In genomic region chr11:5059230-5059629, GRCm38 (mm10) we compare ENCODE assay signal across 10 mouse cellular contexts. TPM values are rescaled to one million over a fixed set of nuclear protein-coding genes. Genes with fewer than 3 reads are reported as not detected.
DNase-seq lines count a peak whose midpoint lies in the region; ATAC-seq and TF ChIP-seq lines count a peak whose summit lies in the region.
"Had no signal": no experiment of that assay in that cellular context is flagged by ENCODE, and none has a peak within 500 bp of the region (broad histone marks: within the 10 kb centered on the region; RNA-seq: fewer than 3 reads in every experiment).

No protein-coding gene starts in this region.

- WGBS in intestine, postnatal 0 days = 44% methylated on average over 14 of the region's 14 CpGs
- WGBS in intestine, embryonic 16.5 days = 28% methylated on average over 14 of the region's 14 CpGs
- 31% methylated on average over 14 of the region's 14 CpGs for WGBS in midbrain, embryonic 10.5 days
- WGBS in midbrain, embryonic 16.5 days = 27% methylated on average over 14 of the region's 14 CpGs
- 17% methylated on average over 14 of the region's 14 CpGs for WGBS in embryonic facial prominence, embryonic 14.5 days
- WGBS in small intestine, adult 2 months = 53% methylated on average over 14 of the region's 14 CpGs

- peak; percentile 26 for DNase-seq in midbrain, embryonic 10.5 days (ENCODE audit: low spot score)
- DNase-seq in embryonic facial prominence, embryonic 14.5 days (ENCODE audit: low spot score) = no peak
- no peak for DNase-seq in cerebellum, postnatal 4 days (ENCODE audit: low spot score in 2 of 2)

- H3K4me2 ChIP-seq in intestine, postnatal 0 days (replicated peaks; ENCODE audit: low read depth) = 0 out of 2 replicates have a peak overlapping the region, but pooled peaks have one; percentile 17
- H3K4me2 ChIP-seq in intestine, embryonic 16.5 days (ENCODE audit: low read depth, low read length) = no peak overlapping the region
- H3K4me2 ChIP-seq in midbrain, embryonic 16.5 days (ENCODE audit: low read length) = no peak overlapping the region
- no peak overlapping the region for H3K4me2 ChIP-seq in embryonic facial prominence, embryonic 14.5 days (ENCODE audit: low read depth, low read length)
- H3K4me2 ChIP-seq: hindbrain, embryonic 15.5 days; midbrain, embryonic 13.5 days had no signal

- peaks cover 4% of the 10 kb centered on the region; the same call in 1 of the 2 replicates for H3K36me3 ChIP-seq in intestine, postnatal 0 days (ENCODE audit: control insufficient read depth, insufficient read depth)
- H3K36me3 ChIP-seq in intestine, embryonic 16.5 days (ENCODE audit: control insufficient read depth, insufficient read depth, low read length) = no peaks in the 10 kb centered on the region
- H3K36me3 ChIP-seq in midbrain, embryonic 10.5 days = peaks cover 5% of the 10 kb centered on the region; the same call in 1 of the 2 replicates
- no peaks in the 10 kb centered on the region for H3K36me3 ChIP-seq in midbrain, embryonic 16.5 days (ENCODE audit: control insufficient read depth, insufficient read depth, low read length)
- peaks cover 10% of the 10 kb centered on the region; the same call in 1 of the 2 replicates for H3K36me3 ChIP-seq in embryonic facial prominence, embryonic 14.5 days (ENCODE audit: control insufficient read depth, insufficient read depth, low read length)
- peaks cover 6% of the 10 kb centered on the region; the same call in 1 of the 2 replicates for H3K36me3 ChIP-seq in small intestine, adult 2 months (ENCODE audit: control insufficient read depth, insufficient read depth, low read length)
- H3K36me3 ChIP-seq: hindbrain, embryonic 15.5 days; midbrain, embryonic 13.5 days had no signal

- H3K4me3 ChIP-seq in intestine, postnatal 0 days (ENCODE audit: low read depth, low read length) = no peak overlapping the region
- H3K4me3 ChIP-seq in intestine, embryonic 16.5 days (ENCODE audit: low read length) = no peak overlapping the region
- peak overlapping the region; percentile 62; the same call in 1 of the 2 replicates for H3K4me3 ChIP-seq in midbrain, embryonic 10.5 days
- H3K4me3 ChIP-seq in midbrain, embryonic 16.5 days (ENCODE audit: low read depth, low read length) = no peak overlapping the region
- peak overlapping the region; percentile 9; the same call in 1 of the 2 replicates for H3K4me3 ChIP-seq in embryonic facial prominence, embryonic 14.5 days (ENCODE audit: low read depth, low read length)
- no peak overlapping the region for H3K4me3 ChIP-seq in small intestine, adult 2 months (ENCODE audit: low read depth, low read length)
- H3K4me3 ChIP-seq: hindbrain, embryonic 15.5 days; midbrain, embryonic 13.5 days had no signal

- no peak overlapping the region for H3K9ac ChIP-seq in intestine, postnatal 0 days (ENCODE audit: low read depth, low read length)
- no peak overlapping the region for H3K9ac ChIP-seq in intestine, embryonic 16.5 days (ENCODE audit: low read depth, low read length)
- no peak overlapping the region for H3K9ac ChIP-seq in midbrain, embryonic 16.5 days (ENCODE audit: low read depth, low read length)
- H3K9ac ChIP-seq in embryonic facial prominence, embryonic 14.5 days (ENCODE audit: low read depth, low read length) = no peak overlapping the region
- H3K9ac ChIP-seq: hindbrain, embryonic 15.5 days; liver, embryonic 14.5 days; midbrain, embryonic 13.5 days had no signal

- H3K9me3 ChIP-seq in intestine, postnatal 0 days (ENCODE audit: control insufficient read depth) = no peaks in the 10 kb centered on the region
- no peaks in the 10 kb centered on the region for H3K9me3 ChIP-seq in intestine, embryonic 16.5 days (ENCODE audit: control insufficient read depth, low read length)
- no peaks in the 10 kb centered on the region for H3K9me3 ChIP-seq in midbrain, embryonic 10.5 days (replicated peaks)
- H3K9me3 ChIP-seq in midbrain, embryonic 16.5 days (replicated peaks; ENCODE audit: control insufficient read depth, low read length, poor library complexity, severe bottlenecking) = no peaks in the 10 kb centered on the region
- no peaks in the 10 kb centered on the region for H3K9me3 ChIP-seq in embryonic facial prominence, embryonic 14.5 days (ENCODE audit: control insufficient read depth, low read length)
- H3K9me3 ChIP-seq: hindbrain, embryonic 15.5 days; midbrain, embryonic 13.5 days had no signal

- 0 out of 2 replicates have a peak, but pooled peaks have one; percentile 14 for TF ChIP-seq POLR2A in small intestine, adult 2 months (IDR thresholded peaks at IDR 0.05; ENCODE audit: low read depth, low read length)

- H3K27me3 ChIP-seq in intestine, postnatal 0 days (replicated peaks; ENCODE audit: control insufficient read depth, insufficient read depth, low read length) = peaks cover 38% of the 10 kb centered on the region
- peaks cover 39% of the 10 kb centered on the region for H3K27me3 ChIP-seq in intestine, embryonic 16.5 days (replicated peaks; ENCODE audit: control insufficient read depth, insufficient read depth, low read length)
- H3K27me3 ChIP-seq in midbrain, embryonic 10.5 days (ENCODE audit: low read depth, poor library complexity, severe bottlenecking) = peaks cover 96% of the 10 kb centered on the region
- H3K27me3 ChIP-seq in midbrain, embryonic 16.5 days (ENCODE audit: control insufficient read depth, insufficient read depth, low read depth, low read length) = peaks cover 61% of the 10 kb centered on the region
- peaks cover 86% of the 10 kb centered on the region for H3K27me3 ChIP-seq in embryonic facial prominence, embryonic 14.5 days (replicated peaks; ENCODE audit: control insufficient read depth, insufficient read depth, low read length)
- peaks cover 17% of the 10 kb centered on the region for H3K27me3 ChIP-seq in small intestine, adult 2 months (ENCODE audit: control insufficient read depth, insufficient read depth, low read length)

- ATAC-seq in intestine, postnatal 0 days = no peak
- no peak for ATAC-seq in intestine, embryonic 16.5 days
- no peak for ATAC-seq in midbrain, embryonic 16.5 days
- no peak for ATAC-seq in embryonic facial prominence, embryonic 14.5 days (ENCODE audit: low read depth)
- ATAC-seq: midbrain, embryonic 13.5 days had no signal

- no peak for TF ChIP-seq CTCF in intestine, postnatal 0 days (IDR thresholded peaks at IDR 0.05; ENCODE audit: low read depth)
- no peak for TF ChIP-seq CTCF in small intestine, adult 2 months (IDR thresholded peaks at IDR 0.05; ENCODE audit: extremely low read depth, insufficient read length, insufficient replicate concordance, low read depth, low read length)

- peaks cover 13% of the 10 kb centered on the region for H3K4me1 ChIP-seq in intestine, postnatal 0 days (replicated peaks; ENCODE audit: control insufficient read depth, insufficient read depth, low read length)
- H3K4me1 ChIP-seq in intestine, embryonic 16.5 days (ENCODE audit: control insufficient read depth, insufficient read depth, low read length) = peaks cover 44% of the 10 kb centered on the region
- H3K4me1 ChIP-seq in midbrain, embryonic 10.5 days = peaks cover 90% of the 10 kb centered on the region
- peaks cover 46% of the 10 kb centered on the region for H3K4me1 ChIP-seq in midbrain, embryonic 16.5 days (ENCODE audit: control insufficient read depth, insufficient read depth, low read length)
- peaks cover 16% of the 10 kb centered on the region for H3K4me1 ChIP-seq in embryonic facial prominence, embryonic 14.5 days (ENCODE audit: control insufficient read depth, insufficient read depth, low read length)
- peaks cover 38% of the 10 kb centered on the region for H3K4me1 ChIP-seq in small intestine, adult 2 months (ENCODE audit: control insufficient read depth, insufficient read depth, insufficient read length, low read length)

- H3K27ac ChIP-seq in intestine, postnatal 0 days (ENCODE audit: low read depth, low read length) = no peak overlapping the region
- no peak overlapping the region for H3K27ac ChIP-seq in intestine, embryonic 16.5 days (ENCODE audit: low read length)
- H3K27ac ChIP-seq in midbrain, embryonic 10.5 days (replicated peaks) = no peak overlapping the region
- no peak overlapping the region for H3K27ac ChIP-seq in midbrain, embryonic 16.5 days (ENCODE audit: low read length)
- no peak overlapping the region for H3K27ac ChIP-seq in embryonic facial prominence, embryonic 14.5 days (replicated peaks; ENCODE audit: low read depth, low read length)
- no peak overlapping the region for H3K27ac ChIP-seq in small intestine, adult 2 months (ENCODE audit: insufficient read depth, low read depth, low read length)
- H3K27ac ChIP-seq: hindbrain, embryonic 15.5 days; liver, embryonic 14.5 days; midbrain, embryonic 13.5 days had no signal

RNA-seq across cellular contexts. Expression of gene Rasl10a, which starts 1.3 kb away (rescaled TPM):
- 0.93 and 1.2 TPM in 2 replicates for polyA plus RNA-seq in intestine, postnatal 0 days (2015; fragmentation: Nextera tagmentation; extraction: Ambion mirVana)
- 0.69 and 0.71 TPM in 2 replicates for polyA plus RNA-seq in intestine, embryonic 16.5 days (2015; fragmentation: Nextera tagmentation; extraction: Ambion mirVana)
- polyA plus RNA-seq in midbrain, embryonic 10.5 days (2016; fragmentation: Nextera tagmentation; extraction: Ambion mirVana) = 0.44 and 1.2 TPM in 2 replicates
- polyA plus RNA-seq in midbrain, embryonic 16.5 days (2015; fragmentation: Nextera tagmentation; extraction: Ambion mirVana) = 1.1 and 1.2 TPM in 2 replicates
- 3.8 and 4.8 TPM in 2 replicates for polyA plus RNA-seq in embryonic facial prominence, embryonic 14.5 days (2014; fragmentation: Nextera tagmentation; extraction: Ambion mirVana)
- polyA plus RNA-seq in small intestine, adult 2 months (2012; rRNA removed) = 0.53 and 1.2 TPM in 2 replicates

RNA-seq across cellular contexts. Expression of gene Gas2l1, which starts 5.9 kb away (rescaled TPM):
- polyA plus RNA-seq in intestine, postnatal 0 days (2015; fragmentation: Nextera tagmentation; extraction: Ambion mirVana) = 18.9 and 22.8 TPM in 2 replicates
- polyA plus RNA-seq in intestine, embryonic 16.5 days (2015; fragmentation: Nextera tagmentation; extraction: Ambion mirVana) = 17.5 and 21.0 TPM in 2 replicates
- polyA plus RNA-seq in midbrain, embryonic 10.5 days (2016; fragmentation: Nextera tagmentation; extraction: Ambion mirVana) = 22.0 and 23.6 TPM in 2 replicates
- 19.5 and 20.6 TPM in 2 replicates for polyA plus RNA-seq in midbrain, embryonic 16.5 days (2015; fragmentation: Nextera tagmentation; extraction: Ambion mirVana)
- 33.8 and 38.1 TPM in 2 replicates for polyA plus RNA-seq in embryonic facial prominence, embryonic 14.5 days (2014; fragmentation: Nextera tagmentation; extraction: Ambion mirVana)
- 46.7 and 123 TPM in 2 replicates for polyA plus RNA-seq in small intestine, adult 2 months (2012; rRNA removed)

RNA-seq across cellular contexts. Expression of gene Rhbdd3, which starts 39.5 kb away (rescaled TPM):
- 17.1 and 17.5 TPM in 2 replicates for polyA plus RNA-seq in intestine, postnatal 0 days (2015; fragmentation: Nextera tagmentation; extraction: Ambion mirVana)
- 27.8 and 32.5 TPM in 2 replicates for polyA plus RNA-seq in intestine, embryonic 16.5 days (2015; fragmentation: Nextera tagmentation; extraction: Ambion mirVana)
- 33.0 and 33.6 TPM in 2 replicates for polyA plus RNA-seq in midbrain, embryonic 10.5 days (2016; fragmentation: Nextera tagmentation; extraction: Ambion mirVana)
- polyA plus RNA-seq in midbrain, embryonic 16.5 days (2015; fragmentation: Nextera tagmentation; extraction: Ambion mirVana) = 46.9 and 48.8 TPM in 2 replicates
- 21.8 and 26.5 TPM in 2 replicates for polyA plus RNA-seq in embryonic facial prominence, embryonic 14.5 days (2014; fragmentation: Nextera tagmentation; extraction: Ambion mirVana)
- 16.2 and 22.1 TPM in 2 replicates for polyA plus RNA-seq in small intestine, adult 2 months (2012; rRNA removed)

RNA-seq across cellular contexts. Expression of gene Ewsr1, which starts 39.8 kb away (rescaled TPM):
- polyA plus RNA-seq in intestine, postnatal 0 days (2015; fragmentation: Nextera tagmentation; extraction: Ambion mirVana) = 185 and 196 TPM in 2 replicates
- polyA plus RNA-seq in intestine, embryonic 16.5 days (2015; fragmentation: Nextera tagmentation; extraction: Ambion mirVana) = 499 and 529 TPM in 2 replicates
- 903 and 985 TPM in 2 replicates for polyA plus RNA-seq in midbrain, embryonic 10.5 days (2016; fragmentation: Nextera tagmentation; extraction: Ambion mirVana)
- 548 and 592 TPM in 2 replicates for polyA plus RNA-seq in midbrain, embryonic 16.5 days (2015; fragmentation: Nextera tagmentation; extraction: Ambion mirVana)
- 283 and 350 TPM in 2 replicates for polyA plus RNA-seq in embryonic facial prominence, embryonic 14.5 days (2014; fragmentation: Nextera tagmentation; extraction: Ambion mirVana)
- 305 and 396 TPM in 2 replicates for polyA plus RNA-seq in small intestine, adult 2 months (2012; rRNA removed)

Comparison
In these comparisons a context has a peak if more than half of its experiments do, and no peak if none do; other contexts are left out.
1. H3K4me3 ChIP-seq: peak in midbrain, embryonic 10.5 days (single experiment) and embryonic facial prominence, embryonic 14.5 days (single experiment); none in intestine, postnatal 0 days (single experiment), intestine, embryonic 16.5 days (single experiment), midbrain, embryonic 16.5 days (single experiment) and small intestine, adult 2 months (single experiment).